Mouse (Mus musculus): ENCODE data around the gene Wdr27. TPM values are rescaled to one million over a fixed set of nuclear protein-coding genes. Genes with fewer than 3 reads are reported as not detected.
"Not testable (repeated sequence)": the region's sequence is repeated elsewhere in the genome, so short reads cannot be mapped to it uniquely, and the experiment has no call there.

The Wdr27 gene
- total RNA-seq, 1 experiment from 2014 or later, result not detected

DNA sequence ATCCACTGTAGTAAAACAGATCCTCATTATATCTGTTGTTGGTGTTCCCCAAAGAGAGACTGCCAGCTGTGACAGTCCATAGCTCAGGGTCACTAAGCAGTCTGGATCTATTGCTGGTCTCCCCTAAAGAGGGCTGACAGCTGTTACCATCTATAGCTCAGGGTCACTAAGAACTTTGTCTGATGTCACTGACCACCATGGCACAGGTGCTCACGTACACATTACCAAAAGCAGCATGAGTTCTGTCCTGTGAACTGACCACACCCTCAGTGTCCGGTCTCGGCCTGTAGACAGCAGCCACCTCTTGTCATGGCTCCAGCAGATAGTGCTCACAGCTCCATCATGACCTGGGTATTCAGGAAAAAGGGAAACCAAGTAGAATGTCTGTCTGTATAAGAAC is 39.7 kb downstream of the Wdr27 start:
- no peak for ATAC-seq (replicated peaks in 1 of 2; ENCODE audit: insufficient read depth in 1 of 2, low FRiP score in 2 of 2, low TSS enrichment in 1 of 2, low read depth in 1 of 2, poor library complexity in 2 of 2, severe bottlenecking in 2 of 2)

DNA sequence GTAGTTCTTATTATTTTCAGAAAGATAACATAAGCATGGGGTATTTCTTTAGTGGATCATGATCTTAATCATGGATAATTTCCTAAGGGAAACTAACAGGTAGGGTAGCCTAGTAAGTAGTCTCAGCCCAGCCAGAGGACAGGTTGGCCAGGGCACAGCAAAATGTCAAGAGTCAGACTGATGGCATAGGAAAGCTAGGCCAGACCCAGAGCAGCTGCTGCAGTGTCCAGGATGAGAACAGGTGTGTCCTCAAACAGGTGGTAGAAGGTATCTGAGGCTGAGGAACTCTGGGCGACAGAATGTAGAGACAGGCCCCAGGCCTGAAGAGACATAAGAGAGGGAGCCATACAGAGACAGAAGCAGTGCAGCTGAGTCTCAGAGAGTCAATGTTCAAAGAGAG is 44.0 kb downstream of the Wdr27 start:
- no peak for ATAC-seq (replicated peaks in 1 of 2; ENCODE audit: insufficient read depth in 1 of 2, low FRiP score in 2 of 2, low TSS enrichment in 1 of 2, low read depth in 1 of 2, poor library complexity in 2 of 2, severe bottlenecking in 2 of 2)

GRCm38 (mm10) chr17:14895058-14895457 is 47.9 kb downstream of the Wdr27 start:
- not testable (repeated sequence) for ATAC-seq (replicated peaks in 1 of 2; ENCODE audit: insufficient read depth in 1 of 2, low FRiP score in 2 of 2, low TSS enrichment in 1 of 2, low read depth in 1 of 2, poor library complexity in 2 of 2, severe bottlenecking in 2 of 2)

GRCm38 (mm10) chr17:14886933-14887332 is 56.0 kb downstream of the Wdr27 start:
- no peak for ATAC-seq (replicated peaks in 1 of 2; ENCODE audit: insufficient read depth in 1 of 2, low FRiP score in 2 of 2, low TSS enrichment in 1 of 2, low read depth in 1 of 2, poor library complexity in 2 of 2, severe bottlenecking in 2 of 2)

DNA sequence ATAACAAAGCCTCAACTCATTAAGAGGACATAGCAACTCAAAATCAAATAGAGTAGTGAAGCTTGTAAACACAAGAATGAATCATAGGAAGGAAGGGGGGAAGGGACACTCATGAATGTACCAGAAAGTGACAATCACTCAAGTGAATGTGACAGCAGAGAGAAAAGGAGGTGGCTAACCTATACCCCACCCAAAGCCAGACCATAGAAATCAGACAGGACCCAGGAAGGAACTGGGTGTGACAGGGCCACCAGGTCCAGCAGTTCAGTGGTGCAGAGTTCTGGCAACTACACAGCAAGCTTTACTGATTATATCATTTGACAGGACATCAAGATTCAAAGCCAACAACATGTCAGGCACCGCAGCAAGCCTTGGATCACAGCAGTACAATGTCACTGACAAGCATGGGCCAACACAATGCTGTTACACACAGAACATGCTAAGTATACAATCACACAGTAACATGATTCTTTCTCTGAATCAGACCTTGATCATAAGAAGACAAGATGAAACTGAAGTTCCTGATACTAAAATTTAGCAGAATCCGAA is 68.2 kb downstream of the Wdr27 start:
- ATAC-seq (replicated peaks in 1 of 2; ENCODE audit: insufficient read depth in 1 of 2, low FRiP score in 2 of 2, low TSS enrichment in 1 of 2, low read depth in 1 of 2, poor library complexity in 2 of 2, severe bottlenecking in 2 of 2), result no peak

DNA sequence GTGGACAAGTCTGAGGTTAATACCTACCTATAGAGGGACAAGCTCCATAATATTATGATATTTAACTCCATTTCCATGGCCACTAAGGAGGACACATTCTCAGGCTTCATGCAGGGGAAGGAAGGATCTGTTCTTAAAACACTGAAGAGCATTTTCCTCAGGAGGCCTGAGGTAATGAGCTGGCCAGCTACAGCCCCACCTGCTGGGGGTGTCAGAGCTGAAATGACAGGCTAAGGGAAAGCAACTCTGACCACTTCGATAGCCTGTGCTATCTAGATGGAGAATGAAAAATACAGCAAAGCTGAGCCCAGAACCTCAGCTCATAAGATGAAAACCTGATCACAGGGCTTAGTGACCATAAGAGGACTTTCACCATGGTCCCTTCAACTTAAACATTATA is 82.7 kb downstream of the Wdr27 start:
- peak in 1 of 2 experiments; percentile 53; a peak in 1 of 4 replicates for ATAC-seq (replicated peaks in 1 of 2; ENCODE audit: insufficient read depth in 1 of 2, low FRiP score in 2 of 2, low TSS enrichment in 1 of 2, low read depth in 1 of 2, poor library complexity in 2 of 2, severe bottlenecking in 2 of 2)

DNA sequence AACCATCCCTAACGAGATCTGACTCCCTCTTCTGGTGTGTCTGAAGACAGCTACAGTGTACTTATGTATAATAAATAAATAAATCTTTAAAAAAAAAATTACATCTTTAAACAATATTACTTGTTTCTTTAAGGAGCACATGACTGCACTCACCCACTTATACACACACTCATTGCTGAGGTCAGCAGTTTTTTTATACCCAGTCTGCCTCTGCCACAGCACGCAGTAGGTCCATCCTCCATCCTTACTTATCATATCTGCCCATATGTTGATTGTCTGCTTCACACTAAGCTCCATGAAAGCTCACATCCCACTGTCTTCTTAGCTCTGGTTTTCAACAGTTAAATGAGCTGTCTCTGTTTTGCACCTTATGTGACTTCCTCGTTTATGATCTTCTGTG is 95.2 kb downstream of the Wdr27 start:
- ATAC-seq (replicated peaks in 1 of 2; ENCODE audit: insufficient read depth in 1 of 2, low FRiP score in 2 of 2, low TSS enrichment in 1 of 2, low read depth in 1 of 2, poor library complexity in 2 of 2, severe bottlenecking in 2 of 2), result no peak

DNA sequence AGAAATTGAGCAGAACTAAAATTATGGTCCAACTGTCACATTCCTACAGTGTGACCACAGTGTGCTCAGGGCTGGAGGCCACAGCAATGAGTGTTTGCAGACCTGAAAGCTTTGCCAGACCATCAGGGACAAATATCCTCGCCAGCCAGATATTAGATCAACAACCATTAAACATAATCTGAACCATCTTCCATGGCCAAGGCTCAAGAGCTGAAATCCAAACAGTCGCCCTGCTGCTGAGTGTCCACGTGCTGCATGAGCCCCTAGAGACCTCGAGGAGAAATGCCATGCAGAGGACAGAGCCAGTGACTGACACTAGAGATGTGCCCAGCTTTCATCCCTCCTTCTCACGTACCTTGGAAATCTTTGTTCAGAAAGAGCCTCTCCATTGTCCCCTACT is 96.1 kb downstream of the Wdr27 start:
- no peak for ATAC-seq (replicated peaks in 1 of 2; ENCODE audit: insufficient read depth in 1 of 2, low FRiP score in 2 of 2, low TSS enrichment in 1 of 2, low read depth in 1 of 2, poor library complexity in 2 of 2, severe bottlenecking in 2 of 2)

DNA sequence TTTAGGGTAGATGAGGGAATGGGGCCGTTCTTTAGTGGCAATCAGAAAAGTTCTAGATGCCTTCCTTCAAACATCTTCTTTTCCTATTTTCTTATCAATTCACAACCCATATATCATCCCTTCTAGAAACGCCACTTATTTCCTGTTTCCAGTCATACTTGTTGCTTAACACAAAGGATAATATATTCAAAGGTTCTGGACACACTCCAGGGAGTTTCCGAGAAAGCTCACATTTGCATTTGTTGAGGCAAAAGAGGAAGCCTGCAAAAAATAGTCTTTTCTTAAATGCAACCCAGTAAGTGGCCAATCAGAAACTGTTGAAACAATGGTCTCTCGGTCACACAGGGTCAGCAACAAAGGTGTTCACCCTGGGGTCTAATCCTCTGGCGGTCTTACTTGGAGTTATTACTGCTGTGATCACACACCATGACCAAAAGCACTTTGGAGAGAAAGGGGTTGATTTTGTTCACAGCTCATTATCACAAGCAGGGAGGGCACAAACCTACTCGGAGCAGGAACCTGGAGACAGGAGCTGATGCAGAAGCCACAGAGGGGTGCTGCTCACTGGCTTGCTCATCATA is 116.2 kb downstream of the Wdr27 start:
- ATAC-seq (replicated peaks in 1 of 2; ENCODE audit: insufficient read depth in 1 of 2, low FRiP score in 2 of 2, low TSS enrichment in 1 of 2, low read depth in 1 of 2, poor library complexity in 2 of 2, severe bottlenecking in 2 of 2), result peak; percentile 79 to 85

GRCm38 (mm10) chr17:14824938-14825337 is 118.0 kb downstream of the Wdr27 start:
- ATAC-seq (replicated peaks in 1 of 2; ENCODE audit: insufficient read depth in 1 of 2, low FRiP score in 2 of 2, low TSS enrichment in 1 of 2, low read depth in 1 of 2, poor library complexity in 2 of 2, severe bottlenecking in 2 of 2), result peak in 1 of 2 experiments; percentile 12; a peak in 1 of 4 replicates

DNA sequence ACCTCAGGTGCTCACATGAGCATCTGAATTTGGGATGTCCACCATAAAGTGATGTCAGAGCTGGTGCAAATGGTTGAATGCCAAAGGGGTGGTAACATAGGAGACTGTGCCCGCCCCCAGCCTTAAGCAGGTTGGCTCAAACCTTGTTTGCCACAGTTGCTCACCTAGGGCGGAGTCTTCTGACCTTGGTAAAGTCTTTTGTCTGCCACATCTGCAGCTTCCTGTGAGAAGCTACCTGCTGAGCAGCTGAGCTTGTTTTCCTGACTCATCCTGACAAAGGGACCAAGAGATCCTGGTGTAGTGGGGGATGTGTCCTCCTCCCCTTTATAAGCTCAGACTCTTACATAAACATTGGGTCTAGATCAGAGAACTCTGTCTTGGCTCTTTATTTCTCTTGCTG is 125.0 kb downstream of the Wdr27 start:
- no peak for ATAC-seq (replicated peaks in 1 of 2; ENCODE audit: insufficient read depth in 1 of 2, low FRiP score in 2 of 2, low TSS enrichment in 1 of 2, low read depth in 1 of 2, poor library complexity in 2 of 2, severe bottlenecking in 2 of 2)

- no peak for ATAC-seq (replicated peaks in 1 of 2; ENCODE audit: insufficient read depth in 1 of 2, low FRiP score in 2 of 2, low TSS enrichment in 1 of 2, low read depth in 1 of 2, poor library complexity in 2 of 2, severe bottlenecking in 2 of 2)
Observed at GRCm38 (mm10) chr17:14816107-14816506, 126.9 kb downstream of the Wdr27 start.

DNA sequence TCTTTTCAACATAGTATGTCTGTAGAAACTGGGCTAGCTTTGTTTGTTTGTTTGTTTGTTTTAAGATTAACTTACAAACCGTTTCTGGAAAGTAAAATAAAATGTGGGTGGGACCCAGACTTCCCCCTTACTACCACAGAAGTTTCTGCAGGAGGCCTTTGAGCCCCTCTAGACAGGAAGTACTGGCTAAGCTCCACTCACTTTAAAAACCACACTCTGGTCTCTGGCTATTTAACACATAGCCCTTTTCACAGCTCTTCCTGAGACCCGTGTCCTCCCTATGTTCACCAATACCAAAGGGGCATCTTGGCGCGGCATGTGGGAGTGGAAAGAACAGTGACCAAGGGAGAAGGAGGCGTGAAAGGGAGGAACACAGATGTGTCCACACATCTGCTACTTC is 127.7 kb downstream of the Wdr27 start:
- ATAC-seq (replicated peaks in 1 of 2; ENCODE audit: insufficient read depth in 1 of 2, low FRiP score in 2 of 2, low TSS enrichment in 1 of 2, low read depth in 1 of 2, poor library complexity in 2 of 2, severe bottlenecking in 2 of 2), result peak; percentile 77 to 88

GRCm38 (mm10) chr17:14812631-14813030 is 130.3 kb downstream of the Wdr27 start:
- ATAC-seq (replicated peaks in 1 of 2; ENCODE audit: insufficient read depth in 1 of 2, low FRiP score in 2 of 2, low TSS enrichment in 1 of 2, low read depth in 1 of 2, poor library complexity in 2 of 2, severe bottlenecking in 2 of 2), result no peak

GRCm38 (mm10) chr17:14812033-14812432 is 130.9 kb downstream of the Wdr27 start:
- ATAC-seq (replicated peaks in 1 of 2; ENCODE audit: insufficient read depth in 1 of 2, low FRiP score in 2 of 2, low TSS enrichment in 1 of 2, low read depth in 1 of 2, poor library complexity in 2 of 2, severe bottlenecking in 2 of 2), result no peak

DNA sequence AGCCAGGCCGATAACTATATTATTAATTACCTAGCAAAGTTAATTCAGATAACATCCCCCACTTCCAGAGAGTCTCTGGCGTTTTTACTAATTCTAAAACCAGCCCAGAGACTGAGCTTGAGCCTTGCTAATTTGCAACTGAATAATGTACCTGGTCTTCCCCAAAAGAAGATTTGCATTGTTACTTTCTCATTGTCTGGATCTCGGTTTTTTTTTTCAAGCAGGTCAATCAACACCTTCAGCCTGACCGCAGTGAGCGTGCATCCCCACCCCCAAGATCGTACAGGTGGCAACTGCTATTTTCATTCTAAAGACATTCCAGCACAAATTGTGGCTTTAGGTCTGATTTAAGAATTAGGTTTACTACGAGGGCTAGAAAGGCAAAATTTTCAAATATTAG is 136.2 kb downstream of the Wdr27 start:
- ATAC-seq (replicated peaks in 1 of 2; ENCODE audit: insufficient read depth in 1 of 2, low FRiP score in 2 of 2, low TSS enrichment in 1 of 2, low read depth in 1 of 2, poor library complexity in 2 of 2, severe bottlenecking in 2 of 2), result no peak

- ATAC-seq (replicated peaks in 1 of 2; ENCODE audit: insufficient read depth in 1 of 2, low FRiP score in 2 of 2, low TSS enrichment in 1 of 2, low read depth in 1 of 2, poor library complexity in 2 of 2, severe bottlenecking in 2 of 2), result no peak
Observed at GRCm38 (mm10) chr17:14799243-14799642, 143.7 kb downstream of the Wdr27 start.

- no peak for ATAC-seq (replicated peaks in 1 of 2; ENCODE audit: insufficient read depth in 1 of 2, low FRiP score in 2 of 2, low TSS enrichment in 1 of 2, low read depth in 1 of 2, poor library complexity in 2 of 2, severe bottlenecking in 2 of 2)
Observed at GRCm38 (mm10) chr17:14795074-14795473, 147.9 kb downstream of the Wdr27 start.

GRCm38 (mm10) chr17:14779356-14779755 is 163.6 kb downstream of the Wdr27 start:
- ATAC-seq (replicated peaks in 1 of 2; ENCODE audit: insufficient read depth in 1 of 2, low FRiP score in 2 of 2, low TSS enrichment in 1 of 2, low read depth in 1 of 2, poor library complexity in 2 of 2, severe bottlenecking in 2 of 2), result no peak

Data from hematopoietic stem cell, adult 5-6 weeks (primary cell).